Comparison of ENCODE assay signal across 8 mouse cellular contexts in genomic region chr9:86745926-86746581, GRCm38 (mm10). TPM values are rescaled to one million over a fixed set of nuclear protein-coding genes. Genes with fewer than 3 reads are reported as not detected.
DNase-seq lines count a peak whose midpoint lies in the region; ATAC-seq lines count a peak whose summit lies in the region.

No protein-coding gene starts in this region.

- intact Hi-C loops in gastrocnemius, postnatal 36 days (cut with DNase I) = loop anchor here (1.0 to 5.0 kb wide), 2 partner anchors 49 to 151 kb away; partner anchors contain the start of gene Me1
- intact Hi-C loops in left cerebral cortex, postnatal 25 days (cut with DNase I) = loop anchor here (1.0 to 5.0 kb wide), 2 partner anchors 104 to 153 kb away; no protein-coding TSS in a partner anchor

- WGBS in heart, embryonic 11.5 days (ENCODE audit: insufficient replicate concordance) = 29% methylated on average over 13 of the region's 13 CpGs
- 36% methylated on average over 13 of the region's 13 CpGs for WGBS in midbrain, embryonic 12.5 days
- 20% methylated on average over 13 of the region's 13 CpGs for WGBS in stomach, embryonic 15.5 days

- no peaks in the 10 kb centered on the region for H3K9me3 ChIP-seq in heart, embryonic 11.5 days (replicated peaks; ENCODE audit: control insufficient read depth, low read length)
- no peaks in the 10 kb centered on the region for H3K9me3 ChIP-seq in midbrain, embryonic 12.5 days
- no peaks in the 10 kb centered on the region for H3K9me3 ChIP-seq in stomach, embryonic 15.5 days

- H3K36me3 ChIP-seq in heart, embryonic 11.5 days (ENCODE audit: control insufficient read depth, insufficient read depth, low read length) = no peaks in the 10 kb centered on the region
- H3K36me3 ChIP-seq in midbrain, embryonic 12.5 days = no peaks in the 10 kb centered on the region
- no peaks in the 10 kb centered on the region for H3K36me3 ChIP-seq in stomach, embryonic 15.5 days

- H3K4me2 ChIP-seq in heart, embryonic 11.5 days = no peak overlapping the region
- no peak overlapping the region for H3K4me2 ChIP-seq in midbrain, embryonic 12.5 days (replicated peaks)
- H3K4me2 ChIP-seq in stomach, embryonic 15.5 days = peak overlapping the region; percentile 22; the same call in 1 of the 2 replicates

- no peak overlapping the region for H3K9ac ChIP-seq in heart, embryonic 11.5 days (ENCODE audit: low read depth, low read length)
- no peak overlapping the region for H3K9ac ChIP-seq in midbrain, embryonic 12.5 days (replicated peaks)
- no peak overlapping the region for H3K9ac ChIP-seq in stomach, embryonic 15.5 days

- no peaks in the 10 kb centered on the region for H3K4me1 ChIP-seq in heart, embryonic 11.5 days (ENCODE audit: control insufficient read depth, insufficient read depth, low read length)
- H3K4me1 ChIP-seq in midbrain, embryonic 12.5 days = peaks cover 9% of the 10 kb centered on the region; the same call in 1 of the 2 replicates
- H3K4me1 ChIP-seq in stomach, embryonic 15.5 days = 0 out of 2 replicates have a peak, but pooled peaks cover 7% of the 10 kb centered on the region

- no peak overlapping the region for H3K4me3 ChIP-seq in heart, embryonic 11.5 days (ENCODE audit: low read depth, low read length)
- no peak overlapping the region for H3K4me3 ChIP-seq in midbrain, embryonic 12.5 days
- no peak overlapping the region for H3K4me3 ChIP-seq in stomach, embryonic 15.5 days (replicated peaks)

- no peak for ATAC-seq in heart, embryonic 11.5 days (replicated peaks; ENCODE audit: insufficient number of reproducible peaks, low FRiP score, low TSS enrichment)
- peak; percentile 63; the same call in 1 of the 2 replicates for ATAC-seq in midbrain, embryonic 12.5 days (ENCODE audit: low FRiP score, low read depth)
- ATAC-seq in stomach, embryonic 15.5 days (ENCODE audit: insufficient read depth, low FRiP score, low read depth) = peak; percentile 68

- no peak overlapping the region for H3K27ac ChIP-seq in heart, embryonic 11.5 days (ENCODE audit: low read depth, low read length)
- no peak overlapping the region for H3K27ac ChIP-seq in midbrain, embryonic 12.5 days (replicated peaks)
- no peak overlapping the region for H3K27ac ChIP-seq in stomach, embryonic 15.5 days

- no peaks in the 10 kb centered on the region for H3K27me3 ChIP-seq in heart, embryonic 11.5 days (ENCODE audit: control insufficient read depth, insufficient read depth, low read length)
- peaks cover 17% of the 10 kb centered on the region for H3K27me3 ChIP-seq in midbrain, embryonic 12.5 days
- no peaks in the 10 kb centered on the region for H3K27me3 ChIP-seq in stomach, embryonic 15.5 days (replicated peaks)

- peak; percentile 66 to 70 for DNase-seq in heart, adult 18-20 months
- DNase-seq in embryo, embryonic 10.5 days (ENCODE audit: low spot score) = peak; percentile 80
- DNase-seq in gastrocnemius, postnatal 36 days = peak; percentile 17 to 20
- DNase-seq in kidney, adult 11 months = peak; percentile 39
- DNase-seq in left cerebral cortex, postnatal 25 days (ENCODE audit: low spot score in 2 of 2) = peak; percentile 73 to 93

RNA-seq across cellular contexts. Expression of gene Prss35, which starts 2.6 kb away (rescaled TPM):
- under 1 TPM in 1 of 2 experiments, not detected in 1; 0.10 TPM for total RNA-seq in heart, adult 18-20 months (2021)
- polyA plus RNA-seq in heart, embryonic 11.5 days (2014; fragmentation: Nextera tagmentation; extraction: Ambion mirVana) = 12.8 and 16.8 TPM in 2 replicates
- total RNA-seq in gastrocnemius, postnatal 36 days (2021) = under 1 TPM in 1 of 2 experiments, not detected in 1; 0.10 TPM
- total RNA-seq in left cerebral cortex, postnatal 25 days (2021) = 1 to 10 TPM; 2.6 TPM
- 2.4 and 3.2 TPM in 2 replicates for polyA plus RNA-seq in midbrain, embryonic 12.5 days (2016; fragmentation: Nextera tagmentation; extraction: Ambion mirVana)
- polyA plus RNA-seq in stomach, embryonic 15.5 days (2015; fragmentation: Nextera tagmentation; extraction: Ambion mirVana) = 15.8 and 17.5 TPM in 2 replicates

RNA-seq across cellular contexts. Expression of gene Me1, which starts 50.3 kb away (rescaled TPM):
- 100 to 1,000 TPM; 116 to 138 TPM for total RNA-seq in heart, adult 18-20 months (2021)
- polyA plus RNA-seq in heart, embryonic 11.5 days (2014; fragmentation: Nextera tagmentation; extraction: Ambion mirVana) = 34.3 and 41.4 TPM in 2 replicates
- total RNA-seq in gastrocnemius, postnatal 36 days (2021) = 100 to 1,000 TPM; 139 to 175 TPM
- total RNA-seq in left cerebral cortex, postnatal 25 days (2021) = 10 to 100 TPM; 53.1 to 57.3 TPM
- polyA plus RNA-seq in midbrain, embryonic 12.5 days (2016; fragmentation: Nextera tagmentation; extraction: Ambion mirVana) = 17.1 TPM in 2 replicates
- 19.3 and 22.5 TPM in 2 replicates for polyA plus RNA-seq in stomach, embryonic 15.5 days (2015; fragmentation: Nextera tagmentation; extraction: Ambion mirVana)

Comparison
In these comparisons a context has a peak if more than half of its experiments do, and no peak if none do; other contexts are left out.
1. DNase-seq: peak in every context shown above with its lines; median percentile 83 in left cerebral cortex, postnatal 25 days; 80 in embryo, embryonic 10.5 days; 68 in heart, adult 18-20 months; 39 in kidney, adult 11 months; 18 in gastrocnemius, postnatal 36 days.